Mouse (Mus musculus) heart, embryonic 12.5 days (tissue): ENCODE results near the gene Rab11fip3. TPM values are rescaled to one million over a fixed set of nuclear protein-coding genes. Genes with fewer than 3 reads are reported as not detected.

Experiments used
- ATAC-seq: fragments of 200-750 bp; cut with Nextera tagmentation; 2 replicates; pipeline ENCODE4 v1.8.0; 2017; ENCODE audit warnings: moderate TSS enrichment, moderate library complexity; ENCODE audit not compliant: insufficient number of reproducible peaks, low FRiP score
- H3K27ac ChIP-seq: fragments of 300-500 bp; sonication (generic); 2 replicates; pipeline ENCODE4 v1.5.1; 2016; ENCODE audit warnings: mild to moderate bottlenecking, moderate library complexity; ENCODE audit not compliant: poor library complexity, severe bottlenecking
- H3K27me3 ChIP-seq: fragments of 300-500 bp; sonication (generic); replicated peaks from 2 replicates; pipeline ENCODE4 v1.6.1; 2016; ENCODE audit warnings: mild to moderate bottlenecking, moderate library complexity
- H3K36me3 ChIP-seq: fragments of 300-500 bp; sonication (generic); 2 replicates; pipeline ENCODE4 v1.6.1; 2016; ENCODE audit warnings: mild to moderate bottlenecking, moderate library complexity
- H3K4me1 ChIP-seq: fragments of 300-500 bp; sonication (generic); replicated peaks from 2 replicates; pipeline ENCODE4 v1.6.1; 2016; ENCODE audit warnings: mild to moderate bottlenecking
- H3K4me2 ChIP-seq: fragments of 300-500 bp; sonication (generic); 2 replicates; pipeline ENCODE4 v1.6.1; 2016; ENCODE audit warnings: mild to moderate bottlenecking, moderate library complexity
- H3K4me3 ChIP-seq: fragments of 300-500 bp; sonication (generic); 2 replicates; pipeline ENCODE4 v1.5.1; 2016; ENCODE audit warnings: mild to moderate bottlenecking
- H3K9ac ChIP-seq: fragments of 300-500 bp; sonication (generic); 2 replicates; pipeline ENCODE4 v1.6.1; 2016; ENCODE audit warnings: mild to moderate bottlenecking, moderate library complexity
- H3K9me3 ChIP-seq: fragments of 300-500 bp; sonication (generic); replicated peaks from 2 replicates; pipeline ENCODE4 v1.6.1; 2016; ENCODE audit warnings: mild to moderate bottlenecking, moderate library complexity
- WGBS: fragments of 180-500 bp; shearing (Covaris S2); methylation state at CpG from one replicate; pipeline ENCODE4 v1.1.7; 2016; 5-methylcytosine and 5-hydroxymethylcytosine counted together
- polyA plus RNA-seq: library from polyadenylated mRNA; unstranded; fragments of >200 nt; fragmentation: Nextera tagmentation; extraction: Ambion mirVana; gene quantifications from 2 replicates; pipeline ENCODE4 v1.2.1, GENCODE M21; 2016

The Rab11fip3 gene
- polyA plus RNA-seq, 1 experiment from 2014 or later: 15.5 TPM

DNA sequence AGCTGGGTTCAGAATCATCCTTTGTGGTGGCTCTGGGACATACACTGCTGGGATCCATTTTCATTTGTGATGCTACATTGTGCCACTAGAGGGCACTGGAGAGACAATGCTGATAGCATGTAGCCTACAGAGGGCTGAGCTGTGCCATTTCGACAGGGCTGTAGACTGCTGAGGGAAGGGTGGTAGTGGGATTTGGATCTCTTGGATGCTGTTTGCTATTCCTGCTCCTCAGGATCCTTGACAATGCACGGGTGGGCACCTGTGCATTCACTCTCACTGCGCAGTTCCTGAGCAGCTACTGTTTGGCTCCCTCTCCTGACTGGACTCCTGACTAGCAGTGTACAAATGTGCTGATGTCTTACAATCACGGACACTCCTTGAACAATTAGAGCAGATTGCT is 59.8 kb downstream of the Rab11fip3 start:
- ATAC-seq: peak; percentile 77; the same call in 1 of the 2 replicates
- Histone ChIP-seq H3K9me3 (no peaks in the 10 kb centered on the region), H3K4me3 (no peak overlapping the region), H3K9ac (no peak overlapping the region), H3K4me1 (peaks cover 35% of the 10 kb centered on the region), H3K36me3 (peaks cover 29% of the 10 kb centered on the region), H3K27me3 (no peaks in the 10 kb centered on the region), H3K27ac (peak overlapping the region; percentile 67; the same call in 1 of the 2 replicates), H3K4me2 (no peak overlapping the region)
- WGBS: 34% methylated on average over 4 of the region's 4 CpGs

DNA sequence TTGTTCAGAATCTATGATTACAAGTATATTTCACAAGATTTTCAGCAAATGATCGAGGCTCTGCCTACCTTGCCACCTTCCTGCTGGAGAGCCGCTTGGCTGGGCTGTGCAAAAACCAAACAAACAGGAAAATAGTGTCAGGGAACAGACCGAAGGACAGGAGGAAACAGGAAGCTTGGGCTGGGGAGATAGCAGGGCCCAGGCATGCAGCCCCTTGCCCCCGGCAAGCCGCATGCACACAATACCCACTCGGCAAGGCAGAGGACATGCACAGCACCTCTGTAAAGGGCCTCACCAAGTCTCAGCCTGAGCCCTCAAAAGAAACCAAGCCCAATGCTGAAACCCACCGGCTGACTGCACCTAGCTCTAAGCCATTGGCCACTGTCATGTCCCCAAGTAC is 60.6 kb downstream of the Rab11fip3 start:
- H3K4me2 ChIP-seq: no peak overlapping the region; the same call in 1 of the 2 replicates
- H3K27me3 ChIP-seq: no peaks in the 10 kb centered on the region
- WGBS: 48% methylated on average over 7 of the region's 7 CpGs
- peak overlapping the region; percentile 84 for H3K27ac ChIP-seq
- H3K4me3 ChIP-seq: no peak overlapping the region
- H3K4me1 ChIP-seq: peaks cover 35% of the 10 kb centered on the region
- peak; percentile 36; the same call in 1 of the 2 replicates for ATAC-seq
- no peaks in the 10 kb centered on the region for H3K9me3 ChIP-seq
- H3K36me3 ChIP-seq: peaks cover 31% of the 10 kb centered on the region
- no peak overlapping the region for H3K9ac ChIP-seq

DNA sequence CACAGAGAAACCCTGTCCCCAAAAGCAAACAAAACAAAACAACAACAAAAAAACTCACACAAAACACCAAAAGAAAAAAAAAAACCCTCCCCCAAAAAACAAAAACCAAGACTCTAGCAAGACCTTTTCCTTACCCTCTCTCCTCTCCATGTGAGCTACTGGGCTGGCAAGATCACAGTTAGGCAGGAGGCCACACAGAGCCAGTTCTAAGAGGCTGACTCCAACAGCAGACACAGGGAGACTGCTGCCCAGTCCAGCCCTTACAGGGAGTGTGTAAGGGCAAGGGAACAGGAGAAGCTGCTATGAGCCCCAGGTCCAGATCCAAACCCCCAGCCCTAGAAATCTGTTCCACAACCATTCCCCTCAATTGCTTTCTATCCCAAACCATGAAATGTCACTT is 61.0 kb downstream of the Rab11fip3 start:
- Histone ChIP-seq H3K4me3 (no peak overlapping the region), H3K4me1 (peaks cover 35% of the 10 kb centered on the region), H3K27me3 (no peaks in the 10 kb centered on the region), H3K9ac (peak overlapping the region; percentile 42; the same call in 1 of the 2 replicates), H3K4me2 (peak overlapping the region; percentile 36), H3K36me3 (peaks cover 31% of the 10 kb centered on the region), H3K9me3 (no peaks in the 10 kb centered on the region), H3K27ac (peak overlapping the region; percentile 84)
- ATAC-seq: no peak

DNA sequence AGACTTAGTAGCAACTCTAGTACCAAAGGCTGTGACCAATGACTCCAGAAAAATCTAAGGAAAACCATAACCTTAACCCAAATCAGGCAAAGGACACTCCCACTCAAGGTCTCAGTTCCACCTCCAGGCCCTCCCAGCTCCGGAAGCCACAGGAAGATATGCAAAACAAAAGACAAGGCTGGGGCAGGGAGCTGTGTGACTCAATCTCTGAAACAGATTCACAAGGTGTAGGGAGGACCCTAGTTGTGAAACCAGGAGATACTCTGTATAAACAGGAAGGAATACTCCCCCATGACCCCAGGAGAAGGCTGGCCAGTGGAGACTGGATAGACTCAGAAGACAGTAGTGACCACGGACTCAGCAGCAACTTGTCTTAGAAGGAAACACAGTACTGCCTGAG is 61.7 kb downstream of the Rab11fip3 start:
- peaks cover 35% of the 10 kb centered on the region for H3K4me1 ChIP-seq
- peak overlapping the region; percentile 36 for H3K4me2 ChIP-seq
- peaks cover 32% of the 10 kb centered on the region for H3K36me3 ChIP-seq
- H3K27me3 ChIP-seq: no peaks in the 10 kb centered on the region
- no peak overlapping the region for H3K4me3 ChIP-seq
- no peaks in the 10 kb centered on the region for H3K9me3 ChIP-seq
- 39% methylated on average over 2 of the region's 2 CpGs for WGBS
- peak overlapping the region; percentile 84 for H3K27ac ChIP-seq
- ATAC-seq: peak; percentile 27
- peak overlapping the region; percentile 14; the same call in 1 of the 2 replicates for H3K9ac ChIP-seq

DNA sequence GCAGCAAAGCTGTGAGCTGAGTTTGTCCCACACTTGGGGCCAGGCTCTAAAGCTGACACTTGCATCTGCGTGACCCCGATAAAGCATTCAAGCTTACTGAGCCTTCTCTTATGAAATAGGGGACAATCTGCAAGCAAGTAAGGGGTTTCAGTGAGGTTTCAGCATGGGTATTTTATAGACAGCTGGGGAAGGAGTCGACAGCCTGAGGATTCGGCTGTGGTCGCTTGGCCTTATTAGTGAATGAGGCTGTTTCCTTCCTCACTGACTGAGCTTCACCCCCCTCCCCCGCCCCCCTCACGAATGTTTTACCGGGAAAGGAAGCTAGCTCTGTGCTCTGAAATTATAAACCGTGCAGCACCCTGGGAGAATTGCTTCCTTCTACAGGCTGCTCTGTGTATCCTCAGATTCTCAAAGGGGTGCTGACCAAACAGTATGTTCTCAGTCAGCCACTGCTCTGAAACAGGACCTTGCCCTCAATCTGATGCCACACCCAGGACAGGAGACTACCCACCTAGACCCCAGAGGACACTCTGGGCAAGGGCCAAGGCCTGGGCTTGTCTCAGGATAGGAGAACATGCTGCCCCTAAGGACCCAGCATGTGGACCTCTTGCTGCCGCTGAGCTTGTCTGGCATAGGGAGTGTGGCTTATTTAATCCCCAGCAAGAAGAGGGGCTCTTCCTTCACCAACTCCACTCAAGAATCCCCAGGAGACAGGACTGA is 63.5 kb downstream of the Rab11fip3 start:
- H3K27ac ChIP-seq: peak overlapping the region; percentile 37; the same call in 1 of the 2 replicates
- no peaks in the 10 kb centered on the region for H3K27me3 ChIP-seq
- no peak overlapping the region for H3K9ac ChIP-seq
- 73% methylated on average over 10 of the region's 10 CpGs for WGBS
- no peak for ATAC-seq
- H3K4me3 ChIP-seq: no peak overlapping the region
- H3K4me2 ChIP-seq: no peak overlapping the region
- peaks cover 41% of the 10 kb centered on the region for H3K36me3 ChIP-seq
- H3K4me1 ChIP-seq: peaks cover 28% of the 10 kb centered on the region
- no peaks in the 10 kb centered on the region for H3K9me3 ChIP-seq

DNA sequence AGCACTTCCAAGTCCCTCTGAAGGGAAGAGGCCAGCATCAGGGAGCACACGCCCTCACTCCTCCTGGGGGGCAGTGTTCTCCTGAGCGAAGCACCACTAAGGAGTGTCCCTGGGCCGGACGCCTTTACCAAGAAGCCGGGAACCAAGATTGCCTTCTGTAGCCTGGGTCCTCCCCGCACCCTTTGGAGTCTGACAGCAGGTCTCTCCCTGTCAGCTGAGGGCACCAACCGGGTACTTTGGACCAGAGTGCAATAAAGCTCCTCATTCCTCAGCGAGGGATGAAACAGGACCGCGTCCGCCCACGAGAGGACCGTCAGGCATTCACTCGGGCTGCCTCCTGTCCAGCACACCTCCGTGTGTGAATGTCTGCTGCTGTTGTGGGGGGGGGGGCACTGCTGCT is 64.6 kb downstream of the Rab11fip3 start:
- Histone ChIP-seq H3K27ac (no peak overlapping the region), H3K4me2 (no peak overlapping the region), H3K36me3 (peaks cover 38% of the 10 kb centered on the region), H3K9ac (no peak overlapping the region), H3K4me1 (peaks cover 28% of the 10 kb centered on the region), H3K27me3 (no peaks in the 10 kb centered on the region), H3K9me3 (no peaks in the 10 kb centered on the region), H3K4me3 (no peak overlapping the region)
- ATAC-seq: no peak
- 86% methylated on average over 15 of the region's 15 CpGs for WGBS

DNA sequence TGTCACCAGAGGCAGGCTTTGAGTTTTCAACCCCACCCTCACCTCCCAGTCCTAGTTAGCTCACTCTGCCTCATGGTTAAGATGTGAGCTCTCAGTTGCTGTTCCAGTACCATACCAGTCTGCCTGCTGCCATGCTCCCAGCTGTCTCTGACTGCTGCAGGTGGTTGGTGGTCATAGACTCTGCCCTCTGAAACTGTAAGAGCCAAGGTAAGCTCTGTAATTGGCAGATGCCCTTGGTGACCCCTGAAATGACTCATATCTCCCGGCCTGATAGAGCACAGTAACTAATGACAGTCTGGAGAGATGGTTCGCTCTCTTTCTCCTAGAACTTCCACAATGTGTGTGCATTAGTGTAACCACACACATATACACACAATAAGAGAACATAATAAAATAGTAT is 65.5 kb downstream of the Rab11fip3 start:
- H3K4me3 ChIP-seq: no peak overlapping the region
- peaks cover 41% of the 10 kb centered on the region for H3K36me3 ChIP-seq
- WGBS: 78% methylated on average over 2 of the region's 2 CpGs
- no peak overlapping the region for H3K27ac ChIP-seq
- no peak overlapping the region for H3K9ac ChIP-seq
- H3K27me3 ChIP-seq: no peaks in the 10 kb centered on the region
- H3K4me2 ChIP-seq: no peak overlapping the region
- no peaks in the 10 kb centered on the region for H3K9me3 ChIP-seq
- H3K4me1 ChIP-seq: peaks cover 20% of the 10 kb centered on the region
- ATAC-seq: no peak

DNA sequence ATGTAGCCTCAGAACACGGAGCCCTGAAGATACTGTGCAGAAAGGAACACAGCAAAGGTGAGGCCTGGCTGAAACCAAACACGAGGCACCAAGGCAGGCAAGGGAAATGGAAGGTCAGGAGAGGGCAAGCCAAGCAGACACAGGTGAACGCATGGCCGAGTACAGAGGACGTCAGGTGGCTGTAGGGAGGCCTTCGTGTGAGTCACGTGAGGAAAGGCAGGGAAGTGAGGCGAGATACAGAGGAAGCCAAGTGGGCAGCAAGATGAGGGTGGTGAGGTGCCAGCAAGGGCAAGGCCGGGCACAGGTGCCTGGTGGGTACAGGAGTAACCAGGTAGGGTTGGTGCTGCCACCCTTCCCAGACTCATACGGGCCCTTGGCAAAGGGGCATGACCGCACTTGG is 70.9 kb downstream of the Rab11fip3 start:
- Histone ChIP-seq H3K36me3 (peaks cover 68% of the 10 kb centered on the region), H3K9me3 (no peaks in the 10 kb centered on the region), H3K4me1 (no peaks in the 10 kb centered on the region), H3K27me3 (no peaks in the 10 kb centered on the region), H3K4me3 (no peak overlapping the region), H3K27ac (no peak overlapping the region), H3K9ac (no peak overlapping the region), H3K4me2 (no peak overlapping the region)
- ATAC-seq: no peak
- 86% methylated on average over 11 of the region's 11 CpGs for WGBS

DNA sequence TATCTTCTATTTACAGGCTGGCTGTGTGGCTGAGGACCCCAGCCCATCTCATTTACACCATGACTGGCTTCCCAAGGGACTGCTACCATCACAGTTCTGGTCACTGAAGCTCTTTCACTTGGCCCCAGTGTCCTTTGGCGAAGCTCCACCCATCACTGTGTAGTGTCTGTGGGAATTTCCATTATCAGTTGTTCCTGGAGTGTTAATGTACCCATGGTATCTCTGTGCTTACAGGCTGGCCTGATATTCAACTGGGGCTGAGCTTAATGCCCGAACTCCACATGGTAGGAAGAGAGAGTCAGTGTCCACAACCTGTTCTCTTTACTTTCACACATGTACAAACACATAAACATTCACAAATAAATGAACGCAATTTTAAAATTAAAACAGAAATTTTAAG is 75.9 kb downstream of the Rab11fip3 start:
- H3K4me3 ChIP-seq: no peak overlapping the region
- H3K4me2 ChIP-seq: no peak overlapping the region
- no peaks in the 10 kb centered on the region for H3K9me3 ChIP-seq
- H3K27ac ChIP-seq: no peak overlapping the region
- no peaks in the 10 kb centered on the region for H3K4me1 ChIP-seq
- WGBS: 61% methylated on average over 3 of the region's 3 CpGs
- peaks cover 87% of the 10 kb centered on the region for H3K36me3 ChIP-seq
- H3K27me3 ChIP-seq: no peaks in the 10 kb centered on the region
- no peak for ATAC-seq
- H3K9ac ChIP-seq: no peak overlapping the region

DNA sequence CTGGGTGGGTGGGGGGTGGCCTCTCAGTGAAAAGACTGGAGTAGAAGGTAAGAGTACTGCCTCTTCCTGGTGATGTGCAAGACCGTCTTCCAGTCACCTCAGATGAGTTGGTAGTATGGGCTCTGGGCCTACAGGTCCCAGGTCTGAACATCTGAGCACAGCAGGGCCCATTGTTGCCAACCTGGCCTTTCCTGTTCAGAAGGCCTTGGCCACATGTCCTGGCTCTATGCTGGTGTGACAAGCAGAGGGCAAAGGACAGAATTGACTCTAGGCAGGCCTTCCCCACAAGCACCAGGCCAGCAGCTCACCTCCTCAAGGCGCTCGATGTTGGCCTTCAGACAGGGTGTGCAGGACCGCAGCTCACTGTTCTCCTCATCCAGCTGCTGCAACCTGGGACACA is 77.1 kb downstream of the Rab11fip3 start:
- no peak overlapping the region for H3K27ac ChIP-seq
- no peaks in the 10 kb centered on the region for H3K4me1 ChIP-seq
- no peak for ATAC-seq
- H3K27me3 ChIP-seq: no peaks in the 10 kb centered on the region
- H3K9me3 ChIP-seq: no peaks in the 10 kb centered on the region
- no peak overlapping the region for H3K4me3 ChIP-seq
- H3K36me3 ChIP-seq: peaks cover 76% of the 10 kb centered on the region
- H3K9ac ChIP-seq: no peak overlapping the region
- WGBS: 95% methylated on average over 4 of the region's 4 CpGs
- H3K4me2 ChIP-seq: no peak overlapping the region

DNA sequence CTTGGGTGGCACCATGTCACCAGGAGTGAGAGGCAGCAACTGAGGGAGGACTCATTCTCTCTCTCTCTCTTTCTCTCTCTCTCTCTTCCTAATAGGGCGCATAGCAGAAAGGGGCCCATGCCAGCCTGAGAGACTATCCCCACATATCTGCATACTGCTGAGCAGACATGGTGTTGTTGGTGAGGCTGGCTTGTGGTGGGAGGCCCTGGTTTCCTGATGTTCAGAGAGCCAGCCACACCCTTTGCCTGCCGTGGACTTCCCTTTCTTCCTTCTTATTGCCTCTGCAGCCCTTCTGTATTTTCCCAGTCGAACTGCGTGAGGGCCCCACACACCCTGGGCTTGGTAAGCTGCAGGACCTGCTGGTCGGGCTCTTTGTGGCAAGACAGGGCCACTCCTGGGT is 79.0 kb downstream of the Rab11fip3 start:
- Histone ChIP-seq H3K4me1 (0 out of 2 replicates have a peak, but pooled peaks cover 6% of the 10 kb centered on the region), H3K27ac (no peak overlapping the region), H3K9ac (0 out of 2 replicates have a peak overlapping the region, but pooled peaks have one; percentile 10), H3K27me3 (no peaks in the 10 kb centered on the region), H3K36me3 (peaks cover 63% of the 10 kb centered on the region), H3K4me2 (no peak overlapping the region), H3K9me3 (no peaks in the 10 kb centered on the region), H3K4me3 (no peak overlapping the region)
- ATAC-seq: no peak
- WGBS: 85% methylated on average over 5 of the region's 5 CpGs
